Mouse (Mus musculus) cerebral cortex, adult 2 months (tissue): ENCODE measurements around the gene Eif4e.

Experiments
- WGBS: fragments of 180-500 bp; shearing (Covaris S2); methylation state at CpG from one replicate; pipeline ENCODE4 v1.1.7; 2018; 5-methylcytosine and 5-hydroxymethylcytosine counted together

Eif4e gene

GRCm38 (mm10) chr3:138517881-138518280 is 8.1 kb upstream of the Eif4e start:
- 68% methylated on average over 3 of the region's 3 CpGs for WGBS

- WGBS: 85% methylated on average over 6 of the region's 6 CpGs
Measured at GRCm38 (mm10) chr3:138519218-138519617, 6.8 kb upstream of the Eif4e start.

GRCm38 (mm10) chr3:138523956-138524355 is 2.0 kb upstream of the Eif4e start:
- WGBS: 96% methylated on average over 4 of the region's 4 CpGs

DNA sequence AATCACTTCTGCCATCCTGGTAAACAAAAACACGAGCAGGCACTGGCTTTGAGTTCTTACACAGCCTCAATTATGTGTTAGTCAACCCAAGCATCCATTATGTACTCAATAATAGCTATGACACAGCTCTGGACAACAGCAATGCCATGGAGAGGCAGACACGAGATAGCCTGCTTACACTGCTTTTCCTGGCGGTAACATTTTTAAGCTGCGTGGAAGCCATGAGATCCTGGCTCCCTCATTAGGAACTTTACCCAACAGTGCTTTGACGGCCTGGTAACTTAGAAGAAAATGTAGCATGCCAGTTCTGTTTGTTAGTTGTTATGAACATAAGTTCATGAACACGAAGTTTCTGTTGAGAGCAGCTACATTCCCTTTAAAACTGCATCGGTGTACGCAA is 485 bp upstream of the Eif4e start:
- 77% methylated on average over 8 of the region's 8 CpGs for WGBS

GRCm38 (mm10) chr3:138526916-138527666 is 1.1 kb downstream of the Eif4e start:
- WGBS: 1% methylated on average over 65 of the region's 85 CpGs

GRCm38 (mm10) chr3:138527667-138528231 is 1.8 kb downstream of the Eif4e start:
- under 1% methylated on average over 62 of the region's 64 CpGs for WGBS

GRCm38 (mm10) chr3:138528265-138528664 is 2.3 kb downstream of the Eif4e start:
- WGBS: 5% methylated on average over 16 of the region's 16 CpGs

GRCm38 (mm10) chr3:138530578-138531478 is 4.8 kb downstream of the Eif4e start:
- WGBS: 76% methylated on average over 8 of the region's 8 CpGs

DNA sequence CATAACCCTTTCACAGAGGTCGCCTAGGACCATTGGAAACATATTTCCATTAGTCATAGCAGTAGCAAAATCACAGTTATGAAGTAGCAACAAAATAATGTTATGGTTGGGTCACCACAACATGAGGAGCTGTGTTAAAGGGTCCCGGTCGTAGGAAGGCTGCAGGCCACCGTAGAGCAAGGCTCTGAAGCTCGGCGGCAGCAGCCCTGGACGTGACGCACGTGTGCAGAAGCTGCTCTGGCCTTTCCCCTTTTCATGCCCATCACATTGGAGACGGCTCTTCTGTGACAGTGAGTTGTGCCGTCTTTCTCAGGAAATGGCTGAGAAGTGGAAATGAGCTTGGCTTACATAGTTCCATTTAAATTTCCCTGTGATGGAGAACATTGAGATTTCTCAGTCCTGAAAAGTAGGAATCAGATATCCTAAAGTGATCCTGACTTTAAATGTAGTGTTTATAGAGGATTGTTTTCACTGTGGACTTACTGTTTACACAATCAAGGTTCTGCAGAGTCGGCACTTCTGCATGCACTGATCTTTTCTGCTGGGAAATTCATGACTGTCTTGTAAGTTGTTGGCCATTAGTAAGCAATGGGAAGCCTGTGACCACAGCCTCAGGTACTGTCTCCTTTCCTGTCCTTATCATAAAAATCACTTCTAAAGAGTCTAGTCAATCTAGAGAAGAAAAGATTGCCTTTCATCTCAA is 5.7 kb downstream of the Eif4e start:
- 58% methylated on average over 12 of the region's 12 CpGs for WGBS

- 48% methylated on average over 2 of the region's 2 CpGs for WGBS
Measured at GRCm38 (mm10) chr3:138532764-138533163, 6.8 kb downstream of the Eif4e start.

- WGBS: 92% methylated on average over 2 of the region's 2 CpGs
Measured at GRCm38 (mm10) chr3:138536031-138536430, 10.1 kb downstream of the Eif4e start.

- WGBS: 69% methylated on average over 3 of the region's 3 CpGs
Measured at GRCm38 (mm10) chr3:138542621-138543020, 16.6 kb downstream of the Eif4e start.

GRCm38 (mm10) chr3:138544117-138544516 is 18.1 kb downstream of the Eif4e start:
- WGBS: 75% methylated on average over 4 of the region's 4 CpGs

- 62% methylated on average over 2 of the region's 2 CpGs for WGBS
Measured at GRCm38 (mm10) chr3:138546678-138547077, 20.7 kb downstream of the Eif4e start.

DNA sequence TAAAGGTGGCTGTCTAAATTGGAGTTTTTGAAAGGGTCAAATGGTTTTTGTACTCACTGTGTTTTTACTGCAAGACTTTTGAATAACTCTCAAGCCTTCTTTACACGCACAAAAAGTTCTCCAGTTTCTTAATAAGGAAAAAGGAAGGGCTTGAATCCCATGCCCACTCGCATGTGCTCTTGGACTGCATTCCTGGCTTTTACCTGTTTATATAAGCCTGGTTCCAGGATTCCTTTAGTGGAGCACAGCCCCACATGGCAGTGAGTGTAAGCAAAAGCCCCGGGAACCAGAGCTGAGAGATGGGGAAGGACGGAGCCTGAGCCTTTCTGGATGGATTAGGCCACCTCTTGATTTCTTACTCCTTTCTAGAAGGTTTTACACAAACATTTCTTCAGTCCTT is 23.1 kb downstream of the Eif4e start:
- WGBS: 55% methylated on average over 4 of the region's 4 CpGs

DNA sequence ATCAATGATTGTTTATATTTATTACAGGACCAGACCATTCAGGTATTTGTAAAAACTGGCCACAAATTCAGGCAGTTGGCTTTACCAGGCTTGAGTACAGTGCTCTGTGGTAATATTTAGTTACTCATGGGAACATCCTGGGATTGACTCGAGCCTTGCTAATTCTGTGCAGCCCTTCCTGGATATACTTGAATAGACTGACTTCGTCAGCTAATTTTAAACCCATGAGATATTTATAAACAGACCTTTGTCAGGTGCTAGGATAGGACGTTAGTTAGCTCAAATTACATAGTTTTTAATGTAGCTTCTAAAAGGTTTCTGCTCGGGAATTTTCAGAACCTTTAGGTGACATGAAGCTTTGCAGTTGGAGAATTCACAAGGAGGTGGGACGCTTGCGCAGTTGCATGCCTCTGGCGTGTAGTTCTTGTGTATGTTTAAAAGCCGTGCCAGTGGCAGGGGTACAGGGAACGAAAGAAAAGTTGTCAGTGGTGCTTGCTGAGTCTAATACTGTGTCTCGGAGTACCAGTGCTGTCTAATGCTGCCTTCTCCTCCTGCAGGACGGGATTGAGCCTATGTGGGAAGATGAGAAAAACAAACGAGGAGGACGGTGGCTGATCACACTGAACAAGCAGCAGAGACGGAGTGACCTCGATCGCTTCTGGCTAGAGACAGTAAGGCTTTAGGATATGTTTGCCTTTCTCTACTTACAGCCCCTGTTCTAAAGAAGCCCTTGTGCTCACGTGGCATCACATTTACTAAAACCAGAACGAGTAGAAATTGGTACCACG is 24.6 kb downstream of the Eif4e start:
- 64% methylated on average over 19 of the region's 19 CpGs for WGBS

DNA sequence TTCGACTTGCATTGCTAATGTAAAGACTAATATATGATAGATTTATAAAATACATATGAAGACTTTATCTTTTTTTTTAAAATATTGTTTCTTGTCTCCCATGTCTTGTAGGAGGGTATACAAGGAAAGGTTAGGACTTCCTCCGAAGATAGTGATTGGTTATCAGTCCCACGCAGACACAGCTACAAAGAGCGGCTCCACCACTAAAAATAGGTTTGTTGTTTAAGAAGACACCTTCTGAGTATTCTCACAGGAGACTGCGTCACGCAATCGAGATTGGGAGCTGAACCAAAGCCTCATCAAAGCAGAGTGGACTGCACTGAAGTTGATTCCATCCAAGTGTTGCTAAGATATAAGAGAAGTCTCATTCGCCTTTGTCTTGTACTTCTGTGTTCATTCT is 29.3 kb downstream of the Eif4e start:
- 89% methylated on average over 8 of the region's 8 CpGs for WGBS

- 37% methylated on average over 4 of the region's 4 CpGs for WGBS
Measured at GRCm38 (mm10) chr3:138558529-138558928, 32.5 kb downstream of the Eif4e start.

DNA sequence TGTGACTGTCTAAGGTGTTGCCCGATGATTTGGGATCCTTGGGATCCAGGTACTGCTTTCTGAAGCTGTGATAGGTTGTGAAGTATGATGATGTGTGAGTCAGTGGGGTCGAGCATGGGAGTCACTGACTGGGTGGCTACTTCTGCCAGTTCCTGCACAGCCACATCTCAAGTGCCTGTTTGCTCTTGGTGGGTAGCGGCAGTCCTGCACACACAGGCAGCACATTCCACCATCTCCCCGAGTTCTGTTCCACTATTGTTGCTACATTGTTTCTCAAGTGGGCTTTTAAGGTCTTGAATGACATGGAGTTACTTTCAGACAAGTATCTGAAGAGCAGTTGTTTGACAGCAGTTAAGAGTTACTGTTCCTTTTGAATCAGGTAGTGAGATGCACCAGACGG is 34.3 kb downstream of the Eif4e start:
- 86% methylated on average over 5 of the region's 5 CpGs for WGBS

DNA sequence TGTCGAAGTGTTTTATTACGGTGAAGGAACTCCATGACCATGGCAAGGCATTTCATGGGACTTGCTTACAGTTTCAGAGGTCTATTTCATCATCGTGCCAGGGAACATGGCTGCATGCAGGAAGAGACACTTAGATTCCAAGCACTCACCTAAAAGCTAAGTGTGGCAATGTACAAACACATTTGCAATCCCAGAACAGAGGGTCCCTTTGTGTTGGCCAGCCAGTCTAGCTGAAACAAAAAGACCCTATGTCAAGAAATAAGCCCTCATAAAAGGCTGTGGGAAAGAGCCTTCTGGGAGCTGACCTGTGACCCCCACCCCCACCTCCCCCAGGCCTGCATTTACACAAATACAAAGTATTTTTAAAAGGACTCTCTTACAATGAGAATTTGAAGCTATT is 34.9 kb downstream of the Eif4e start:
- WGBS: 78% methylated on average over 3 of the region's 3 CpGs

DNA sequence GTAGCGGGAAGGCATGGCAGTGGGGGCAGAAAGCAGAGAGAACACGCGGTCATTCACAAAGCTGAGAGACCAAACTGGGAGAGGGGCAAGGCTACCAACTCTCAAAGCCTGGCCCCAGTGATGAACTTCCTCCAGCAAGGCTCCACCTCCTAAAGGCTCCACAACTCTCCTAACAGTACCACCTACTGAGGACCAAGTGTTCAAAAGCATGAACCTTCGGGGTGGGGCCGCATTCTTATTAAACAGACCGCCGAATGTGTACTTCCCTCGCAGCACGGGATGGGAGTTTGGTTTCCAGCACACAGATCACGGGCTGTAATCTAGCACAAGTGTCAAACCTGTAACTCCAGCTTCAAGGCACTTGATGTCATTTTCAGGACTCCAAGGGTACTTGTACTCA is 52.9 kb downstream of the Eif4e start:
- 91% methylated on average over 10 of the region's 10 CpGs for WGBS
